Mouse (Mus musculus) ES-E14 (cell line): ENCODE data around the gene Proser2. TPM values are rescaled to one million over a fixed set of nuclear protein-coding genes. Genes with fewer than 3 reads are reported as not detected.

Experiments used
- DNase-seq: peaks from one replicate; pipeline ENCODE4 v3.0.0-alpha.2; 2013; ENCODE audit warnings: low read depth, low spot score
- H3K27ac ChIP-seq: 2 replicates; pipeline ENCODE4 v1.5.1; 2012; ENCODE audit warnings: low read depth, mild to moderate bottlenecking, low read length, moderate library complexity, mixed read lengths; ENCODE audit not compliant: poor library complexity, insufficient read depth, severe bottlenecking
- H3K36me3 ChIP-seq: 2 replicates; pipeline ENCODE4 v1.6.1; 2012; ENCODE audit warnings: mild to moderate bottlenecking, low read length, moderate library complexity, mixed read lengths; ENCODE audit not compliant: control insufficient read depth, poor library complexity, insufficient read depth, severe bottlenecking
- H3K4me1 ChIP-seq, 2 experiments: fragments of 150-350 bp in 1 of 2; sonication (generic) in 1 of 2; 2 replicates each; pipeline ENCODE4 v1.6.1; 2012; ENCODE audit warnings: low read length in 2 of 2, mild to moderate bottlenecking in 1 of 2, mixed read lengths in 1 of 2; ENCODE audit not compliant: control insufficient read depth in 2 of 2, insufficient read depth in 2 of 2, poor library complexity in 1 of 2
- H3K4me3 ChIP-seq, 2 experiments: fragments of 150-350 bp in 1 of 2; sonication (generic) in 1 of 2; 2 replicates each; pipeline ENCODE4 v1.5.1; 2012; ENCODE audit warnings: low read length in 2 of 2, low read depth in 1 of 2, mild to moderate bottlenecking in 1 of 2, mixed read lengths in 1 of 2; ENCODE audit not compliant: insufficient read depth in 1 of 2, poor library complexity in 1 of 2, severe bottlenecking in 1 of 2
- H3K9ac ChIP-seq: 2 replicates; pipeline ENCODE4 v1.6.1; 2012; ENCODE audit warnings: low read depth, mild to moderate bottlenecking, low read length, mixed read lengths; ENCODE audit not compliant: poor library complexity, insufficient read depth, severe bottlenecking
- H3K9me3 ChIP-seq: fragments of 150-350 bp; sonication (generic); 2 replicates; pipeline ENCODE4 v1.6.1; 2012; ENCODE audit warnings: low read depth, mild to moderate bottlenecking, low read length; ENCODE audit not compliant: control insufficient read depth, insufficient read depth
- CHD2 ChIP-seq: IDR thresholded peaks from 2 replicates; pipeline ENCODE4 v1.6.1; 2014; ENCODE audit warnings: mild to moderate bottlenecking, low read depth, low read length, inconsistent platforms
- HCFC1 ChIP-seq: IDR thresholded peaks from 2 replicates; pipeline ENCODE4 v1.6.1; 2012; ENCODE audit warnings: low read length, inconsistent platforms, borderline replicate concordance; ENCODE audit not compliant: insufficient read depth
- MAFK ChIP-seq: IDR thresholded peaks from 2 replicates; pipeline ENCODE4 v1.6.1; 2014; ENCODE audit warnings: mild to moderate bottlenecking, low read depth, low read length, inconsistent platforms; ENCODE audit not compliant: insufficient read depth
- ZC3H11A ChIP-seq: IDR thresholded peaks from 2 replicates; pipeline ENCODE4 v1.6.1; 2012; ENCODE audit warnings: low read depth, mild to moderate bottlenecking, inconsistent platforms, low read length, borderline replicate concordance
- ZNF384 ChIP-seq: IDR thresholded peaks from 2 replicates; pipeline ENCODE4 v1.6.1; 2012; ENCODE audit warnings: low read depth, low read length, inconsistent platforms
- in situ Hi-C, 2 experiments: fragments of 600-800 bp; cut with MboI; formaldehyde crosslinking; loops; one replicate each; pipeline ENCODE4 v1.15.1; 2025; ENCODE audit warnings: low sequenced_read_pairs in 2 of 2, inconsistent platforms in 1 of 2; ENCODE audit not compliant: unreplicated experiment in 2 of 2
- total RNA-seq: library from RNA; depleted of rRNA; stranded (reverse); fragments of 300-350 nt; gene quantifications from 2 replicates; pipeline ENCODE4 v1.2.3, GENCODE M21; 2012

The Proser2 gene
- total RNA-seq, 1 experiment = 1.9 TPM

DNA sequence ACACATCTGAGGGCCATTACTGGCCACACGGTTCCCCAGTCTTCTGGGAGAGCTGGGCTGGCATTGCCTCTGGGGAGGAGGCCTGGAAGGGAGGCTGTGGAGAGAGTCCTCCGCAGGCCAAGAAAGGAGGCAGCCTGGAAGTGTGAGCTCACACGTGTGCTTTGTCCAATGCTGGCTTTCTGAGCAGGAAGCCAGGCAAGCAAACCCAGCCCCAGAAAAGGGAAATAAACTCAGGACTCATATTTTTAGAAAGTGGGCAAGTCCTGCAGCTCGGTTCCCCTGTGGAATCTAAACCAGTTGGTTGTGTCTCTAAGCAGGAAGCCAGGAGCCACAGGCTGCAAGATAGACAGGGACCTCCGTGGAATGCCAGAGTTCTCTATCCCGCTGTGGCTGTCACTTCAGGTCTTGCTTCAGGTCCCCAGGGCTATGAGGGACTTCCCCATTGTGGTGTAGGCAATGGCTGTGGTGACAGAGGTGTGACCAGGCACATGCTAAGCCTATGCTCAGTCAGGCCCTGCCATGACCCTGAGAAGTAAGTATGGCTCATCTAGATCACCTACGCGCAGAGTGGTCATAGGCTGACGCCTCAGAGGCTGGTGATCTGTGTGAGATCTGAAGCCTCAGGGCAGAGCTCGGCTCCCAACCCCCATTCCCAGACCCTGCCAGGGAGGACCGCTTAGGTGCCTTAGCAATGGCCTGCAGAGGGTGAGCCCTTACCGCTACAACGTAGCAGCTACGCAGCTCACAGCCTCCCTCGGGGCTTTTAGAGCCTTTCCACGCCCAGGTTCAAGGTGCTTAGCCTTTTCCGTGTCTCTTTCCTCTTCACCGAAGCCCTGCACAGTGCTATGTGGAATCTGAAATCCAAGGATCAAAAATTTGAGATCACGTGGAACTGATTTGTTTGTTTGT lies 44.1 kb downstream of the Proser2 start:
- DNase-seq = no peak

GRCm38 (mm10) chr2:6083696-6084095 lies 46.3 kb downstream of the Proser2 start:
- no peak for TF ChIP-seq ZNF384
- H3K4me3 ChIP-seq = no peak overlapping the region
- no peak overlapping the region for H3K27ac ChIP-seq
- in situ Hi-C loops = no loop called here
- H3K9ac ChIP-seq = no peak overlapping the region
- no peaks in the 10 kb centered on the region for H3K36me3 ChIP-seq
- no peaks in the 10 kb centered on the region for H3K9me3 ChIP-seq
- H3K4me1 ChIP-seq = 0 out of 4 replicates have a peak, but pooled peaks cover 3% of the 10 kb centered on the region in 2 experiments
- no peak for DNase-seq

More for the DNA sequence above, 44.1 kb downstream of the Proser2 start:
- no peaks in the 10 kb centered on the region for H3K36me3 ChIP-seq
- TF ChIP-seq ZNF384 (no peak), MAFK (no peak), CHD2 (no peak), ZC3H11A (no peak), HCFC1 (no peak)
- no peak overlapping the region for H3K4me3 ChIP-seq
- in situ Hi-C loops = no loop called here
- no peaks in the 10 kb centered on the region for H3K9me3 ChIP-seq
- no peak overlapping the region for H3K27ac ChIP-seq
- peak overlapping the region; percentile 21 for H3K9ac ChIP-seq
- H3K4me1 ChIP-seq = 0 out of 4 replicates have a peak, but pooled peaks cover 3% of the 10 kb centered on the region in 2 experiments

- Histone ChIP-seq H3K36me3 (no peaks in the 10 kb centered on the region), H3K27ac (no peak overlapping the region), H3K9ac (no peak overlapping the region), H3K4me1 (peaks cover 3 to 6% of the 10 kb centered on the region in 2 experiments; a peak in 2 of 4 replicates), H3K9me3 (no peaks in the 10 kb centered on the region), H3K4me3 (no peak overlapping the region)
- DNase-seq = no peak
- in situ Hi-C loops = no loop called here
- TF ChIP-seq MAFK (no peak), HCFC1 (no peak), CHD2 (no peak), ZC3H11A (no peak), ZNF384 (no peak)
Measured at GRCm38 (mm10) chr2:6082615-6083014, 47.4 kb downstream of the Proser2 start.

DNA sequence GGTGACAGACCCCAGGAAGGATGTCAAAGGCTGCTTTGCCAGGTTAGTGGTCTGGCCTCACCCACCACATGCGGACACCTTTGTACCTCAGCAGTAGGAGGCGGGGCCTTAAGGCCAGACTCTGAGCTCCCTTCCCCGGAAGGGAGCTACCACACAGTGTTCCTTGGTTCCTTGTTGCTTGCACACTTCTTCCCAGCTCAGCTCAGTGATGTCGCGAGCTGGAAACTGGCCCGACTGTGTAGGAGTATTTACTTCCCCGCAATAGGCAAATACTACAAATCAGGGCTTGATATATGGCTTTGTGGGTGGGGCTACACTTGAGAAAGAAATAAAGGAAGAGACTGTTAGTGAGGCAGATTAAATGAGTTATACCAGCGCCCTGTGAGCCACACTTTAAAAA lies 48.9 kb downstream of the Proser2 start:
- Histone ChIP-seq H3K27ac (no peak overlapping the region), H3K4me3 (no peak overlapping the region), H3K9ac (no peak overlapping the region), H3K4me1 (peaks cover 0 to 7% of the 10 kb centered on the region in 2 experiments; a peak in 2 of 4 replicates), H3K9me3 (no peaks in the 10 kb centered on the region), H3K36me3 (no peaks in the 10 kb centered on the region)
- no peak for TF ChIP-seq MAFK
- no peak for TF ChIP-seq HCFC1
- no peak for TF ChIP-seq ZNF384
- TF ChIP-seq CHD2 = no peak
- no peak for TF ChIP-seq ZC3H11A
- in situ Hi-C loops = no loop called here
- DNase-seq = no peak
